Mouse (Mus musculus) megakaryocyte-erythroid progenitor cell, adult 5-6 weeks (primary cell): ENCODE results near the gene Fuk. TPM values are rescaled to one million over a fixed set of nuclear protein-coding genes. Genes with fewer than 3 reads are reported as not detected.

Experiments used
- ATAC-seq: replicated peaks from 2 replicates; pipeline ENCODE4 v1.8.0; 2016; ENCODE audit warnings: mild to moderate bottlenecking, inconsistent platforms; ENCODE audit not compliant: severe bottlenecking, poor library complexity, low FRiP score, low TSS enrichment
- total RNA-seq, 2 experiments: library from RNA; stranded (forward) in 1 of 2; stranded (reverse) in 1 of 2; fragments of 200-1000, 215-1000 nt in 1 of 2; fragments of >200 nt in 1 of 2; fragmentation: Nextera tagmentation in 1 of 2; gene quantifications; 2 replicates each; pipeline ENCODE4 v1.2.3; 2014 to 2017

Gene Fuk
- total RNA-seq, 2 experiments from 2014 or later: 2.9 to 5.1 TPM

- no peak for ATAC-seq
Measured at GRCm38 (mm10) chr8:110842012-110842574, 60.2 kb downstream of the Fuk start.

Other genes with a start within 250 kb of the Fuk start
- gene Mtss1l, start 181.0 kb downstream of the Fuk start, total RNA-seq (2014; fragmentation: Nextera tagmentation): 0.54 TPM in 1 of 2 replicates, not detected in the other
- gene Mtss1l, start 181.0 kb downstream of the Fuk start, total RNA-seq (2017): 0.52 and 0.53 TPM in 2 replicates
- not detected in 2 replicates for gene Il34, start 96.6 kb downstream of the Fuk start, total RNA-seq (2014; fragmentation: Nextera tagmentation)
- gene Il34, start 96.6 kb downstream of the Fuk start, total RNA-seq (2017): not detected in 2 replicates
- gene Cog4, start 55.9 kb downstream of the Fuk start, total RNA-seq (2014; fragmentation: Nextera tagmentation): 37.0 and 48.7 TPM in 2 replicates
- 20.6 and 26.1 TPM in 2 replicates for gene Cog4, start 55.9 kb downstream of the Fuk start, total RNA-seq (2017)
- gene Sf3b3, start 55.7 kb downstream of the Fuk start, total RNA-seq (2014; fragmentation: Nextera tagmentation): 171 and 229 TPM in 2 replicates
- 212 and 223 TPM in 2 replicates for gene Sf3b3, start 55.7 kb downstream of the Fuk start, total RNA-seq (2017)
- gene St3gal2, start 17.4 kb upstream of the Fuk start, total RNA-seq (2014; fragmentation: Nextera tagmentation): 12.5 and 13.1 TPM in 2 replicates
- 2.0 and 17.0 TPM in 2 replicates for gene St3gal2, start 17.4 kb upstream of the Fuk start, total RNA-seq (2017)
- 81.6 and 89.6 TPM in 2 replicates for gene Ddx19a, start 95.3 kb upstream of the Fuk start, total RNA-seq (2014; fragmentation: Nextera tagmentation)
- 55.9 and 74.1 TPM in 2 replicates for gene Ddx19a, start 95.3 kb upstream of the Fuk start, total RNA-seq (2017)
- 7.0 and 8.3 TPM in 2 replicates for gene Ddx19b, start 129.3 kb upstream of the Fuk start, total RNA-seq (2014; fragmentation: Nextera tagmentation)
- gene Ddx19b, start 129.3 kb upstream of the Fuk start, total RNA-seq (2017): 10.9 and 15.5 TPM in 2 replicates
- 49.3 and 51.4 TPM in 2 replicates for gene Aars, start 130.7 kb upstream of the Fuk start, total RNA-seq (2014; fragmentation: Nextera tagmentation)
- gene Aars, start 130.7 kb upstream of the Fuk start, total RNA-seq (2017): 55.4 and 73.2 TPM in 2 replicates
- gene Exosc6, start 153.9 kb upstream of the Fuk start, total RNA-seq (2014; fragmentation: Nextera tagmentation): 7.6 and 11.2 TPM in 2 replicates
- 24.2 and 30.5 TPM in 2 replicates for gene Exosc6, start 153.9 kb upstream of the Fuk start, total RNA-seq (2017)
- gene Clec18a, start 189.9 kb upstream of the Fuk start, total RNA-seq (2014; fragmentation: Nextera tagmentation): not detected in 2 replicates
- gene Clec18a, start 189.9 kb upstream of the Fuk start, total RNA-seq (2017): not detected in 2 replicates
- 11.4 and 12.2 TPM in 2 replicates for gene Pdpr, start 192.1 kb upstream of the Fuk start, total RNA-seq (2014; fragmentation: Nextera tagmentation)
- gene Pdpr, start 192.1 kb upstream of the Fuk start, total RNA-seq (2017): 13.9 and 18.6 TPM in 2 replicates